Mouse (Mus musculus): ENCODE results near the gene Rin1. TPM values are rescaled to one million over a fixed set of nuclear protein-coding genes. Genes with fewer than 3 reads are reported as not detected.
A peak's percentile ranks its signal among the peaks of the same experiment; 100 is the strongest.
"Not testable (repeated sequence)": the region's sequence is repeated elsewhere in the genome, so short reads cannot be mapped to it uniquely, and the experiment has no call there.

Gene Rin1
- 10 to 100 TPM; 92.7 to 93.9 TPM for total RNA-seq (2021)

DNA sequence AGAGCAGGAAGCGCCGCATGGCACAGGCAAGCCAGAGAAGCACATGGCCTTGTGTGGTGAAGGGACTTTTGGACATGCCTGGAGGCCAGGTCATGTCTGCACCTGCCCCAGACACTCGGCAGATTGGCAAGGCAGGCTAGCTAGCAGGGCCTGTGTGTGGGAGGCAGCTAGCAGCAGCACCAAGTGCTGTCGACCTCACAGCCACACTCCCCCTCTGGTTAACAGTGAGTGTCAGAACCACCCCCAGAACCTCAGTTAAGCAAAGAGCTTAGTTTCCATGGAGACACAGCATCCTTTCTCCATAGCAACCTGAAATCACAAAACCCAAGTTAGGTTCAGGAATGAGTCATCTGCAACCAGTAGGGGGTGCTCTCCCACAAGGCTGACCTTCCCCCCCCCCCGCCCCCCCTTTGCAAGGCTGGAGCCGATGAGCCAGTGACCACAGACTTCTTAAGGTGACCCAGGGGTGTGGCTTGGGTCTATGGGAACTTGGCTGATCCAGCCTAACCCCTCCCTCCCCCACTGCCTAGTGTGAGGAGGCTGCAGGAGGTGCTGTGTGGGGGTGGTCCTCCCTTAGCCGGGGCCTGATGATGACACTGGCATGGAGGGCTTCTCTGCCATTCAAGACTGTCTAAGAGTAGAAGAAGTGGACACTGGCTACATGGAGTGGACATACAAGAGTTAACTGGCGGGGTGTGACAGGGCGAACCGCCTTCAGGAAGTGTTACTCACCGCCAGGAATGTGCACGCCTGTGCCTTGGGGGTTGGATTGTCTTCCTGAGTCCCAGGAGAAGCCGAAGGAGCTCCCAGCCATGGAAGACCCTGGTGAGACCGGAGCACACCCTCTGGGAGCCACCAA, at the start of gene Rin1:
Gene Rin1 (plus strand): TSS at position 435 of the 859 bp plus-strand sequence.
- DNase-seq (ENCODE audit: low spot score in 2 of 2), result peak; percentile 79 to 96
- intact Hi-C loops (cut with DNase I), result loop anchor here (2.0 kb wide), 1 partner anchor 101 kb away; no protein-coding TSS in a partner anchor

DNA sequence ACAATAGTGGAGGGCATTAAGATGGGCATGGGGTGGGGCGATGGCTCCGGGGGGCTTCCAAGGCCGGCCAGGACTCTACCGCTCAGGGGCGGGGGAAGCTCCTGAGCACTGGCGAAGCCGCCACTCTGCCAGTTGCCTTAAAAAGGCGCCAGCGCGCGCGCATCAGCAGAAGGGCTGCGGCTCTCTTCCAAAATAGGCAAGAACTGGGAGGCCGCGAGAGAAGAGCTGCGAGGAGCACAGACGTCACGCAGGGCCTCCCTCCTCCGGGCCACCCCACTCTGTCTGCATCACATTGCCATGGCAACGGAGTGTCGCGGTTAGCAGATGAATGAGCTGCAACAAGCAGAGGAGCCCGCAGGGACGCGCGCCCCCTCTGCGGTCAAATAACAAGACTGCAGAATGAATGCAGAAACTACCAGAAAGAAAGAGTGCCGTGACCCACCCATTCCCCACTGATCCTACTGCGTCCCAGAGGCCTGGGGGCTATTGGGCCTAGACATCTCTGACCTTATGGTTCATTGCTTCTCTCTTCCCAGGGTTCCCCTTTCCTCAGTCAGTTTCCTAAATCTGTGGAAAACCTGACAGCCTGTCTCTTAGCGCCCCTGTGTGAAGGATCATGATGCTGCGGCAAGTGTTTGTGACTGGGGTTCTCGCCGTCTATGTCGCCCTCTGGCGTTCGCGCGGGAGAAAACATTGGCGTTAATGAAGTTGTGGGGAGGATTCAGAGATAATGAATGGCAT, 48.4 kb upstream of the Rin1 start:
- intact Hi-C loops (cut with DNase I), result loop anchor here (1.0 to 5.0 kb wide), 3 partner anchors 12 to 40 kb away; partner anchors contain the start of genes Mrpl11 and Npas4

DNA sequence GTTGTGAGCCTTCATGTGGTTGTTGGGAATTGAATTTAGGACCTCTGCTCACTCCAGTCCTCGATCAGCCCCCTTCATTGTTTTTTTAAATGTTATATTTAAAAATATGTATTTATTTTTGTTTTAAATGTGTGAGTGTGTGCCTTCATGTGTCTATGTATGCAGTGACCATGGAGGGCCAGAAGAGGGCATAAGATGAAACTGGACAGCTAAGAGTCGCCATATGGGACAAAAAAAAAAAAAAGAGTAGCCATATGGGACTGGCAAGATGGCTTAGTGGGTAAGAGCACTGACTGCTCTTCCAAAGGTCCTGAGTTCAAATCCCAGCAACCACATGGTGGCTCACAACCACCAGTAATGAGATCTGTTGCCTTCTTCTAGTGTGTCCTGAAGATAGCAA, 46.6 kb upstream of the Rin1 start:
- DNase-seq (ENCODE audit: low spot score in 2 of 2), result not testable (repeated sequence)
- intact Hi-C loops (cut with DNase I), result loop anchor here (5.0 kb wide), 1 partner anchor 41 kb away; the partner anchor contains the start of gene Mrpl11

More for the DNA sequence above, 48.4 kb upstream of the Rin1 start:
- peak; percentile 96 to 99 for DNase-seq (ENCODE audit: low spot score in 2 of 2)

DNA sequence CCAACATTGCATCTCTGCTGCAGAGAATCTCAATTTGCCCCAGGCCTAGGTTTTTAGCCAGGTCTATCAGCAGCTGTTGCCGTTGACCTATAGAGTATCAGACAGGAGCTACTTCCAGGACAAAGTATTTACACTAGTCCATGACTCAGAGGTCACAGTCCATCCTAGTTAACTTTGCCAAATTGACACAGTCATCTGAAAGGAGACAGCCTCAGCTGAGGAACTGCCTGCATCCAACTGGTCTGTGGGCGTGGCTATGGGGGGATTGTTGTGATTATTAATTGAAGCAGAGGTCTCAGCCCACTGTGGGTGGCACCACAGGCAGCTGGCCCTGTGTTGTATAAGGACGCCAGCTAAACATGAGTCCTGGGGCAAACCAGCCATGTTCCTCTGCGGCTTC, 45.4 kb upstream of the Rin1 start:
- DNase-seq (ENCODE audit: low spot score in 2 of 2), result no peak
- intact Hi-C loops (cut with DNase I), result loop anchor here (5.0 kb wide), 1 partner anchor 43 kb away; the partner anchor contains the start of gene Mrpl11

DNA sequence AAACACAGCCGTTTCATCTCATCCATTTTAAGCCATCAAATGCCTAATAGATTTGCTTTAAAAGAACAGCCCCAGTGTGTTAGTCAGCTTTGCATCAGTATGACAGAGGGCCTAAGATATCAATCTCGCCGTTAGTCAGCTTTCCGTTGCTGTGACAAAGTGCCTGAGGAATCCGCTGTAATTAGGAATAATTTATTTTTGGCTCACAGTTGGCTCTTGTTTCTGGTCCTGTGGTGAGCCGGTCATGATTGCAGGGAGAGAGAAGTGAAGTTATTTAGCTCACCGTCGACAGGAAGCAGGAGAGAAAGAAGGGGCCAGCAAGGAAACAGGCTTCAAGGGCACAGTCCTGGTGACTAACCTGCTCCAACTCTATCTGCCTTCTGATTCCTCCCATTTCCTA, 37.1 kb upstream of the Rin1 start:
- DNase-seq (ENCODE audit: low spot score in 2 of 2), result no peak
- intact Hi-C loops (cut with DNase I), result no loop called here

DNA sequence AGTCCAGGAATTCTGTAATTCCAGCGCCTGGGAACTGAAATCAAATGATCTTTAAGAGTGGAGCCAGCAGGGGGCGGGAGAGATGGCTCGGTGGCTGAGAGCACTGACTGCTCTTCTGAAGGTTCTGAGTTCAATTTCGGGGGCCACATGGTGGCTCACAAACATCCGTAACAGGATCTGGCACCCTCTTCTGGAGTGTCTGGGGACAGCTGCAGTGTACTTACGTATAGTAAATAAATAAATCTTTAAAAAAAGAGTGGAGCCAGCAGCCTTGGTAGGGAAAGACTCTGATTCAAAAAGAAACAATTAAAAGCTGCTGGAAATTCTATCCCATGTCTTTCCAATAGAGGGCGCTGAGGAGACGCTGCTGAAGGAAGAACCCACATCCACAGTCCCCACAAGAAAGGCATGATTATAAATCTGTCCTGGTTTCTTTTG, 35.3 kb upstream of the Rin1 start:
- intact Hi-C loops (cut with DNase I), result loop anchor here (5.0 kb wide), 2 partner anchors 33 to 57 kb away; no protein-coding TSS in a partner anchor
- DNase-seq (ENCODE audit: low spot score in 2 of 2), result no peak

DNA sequence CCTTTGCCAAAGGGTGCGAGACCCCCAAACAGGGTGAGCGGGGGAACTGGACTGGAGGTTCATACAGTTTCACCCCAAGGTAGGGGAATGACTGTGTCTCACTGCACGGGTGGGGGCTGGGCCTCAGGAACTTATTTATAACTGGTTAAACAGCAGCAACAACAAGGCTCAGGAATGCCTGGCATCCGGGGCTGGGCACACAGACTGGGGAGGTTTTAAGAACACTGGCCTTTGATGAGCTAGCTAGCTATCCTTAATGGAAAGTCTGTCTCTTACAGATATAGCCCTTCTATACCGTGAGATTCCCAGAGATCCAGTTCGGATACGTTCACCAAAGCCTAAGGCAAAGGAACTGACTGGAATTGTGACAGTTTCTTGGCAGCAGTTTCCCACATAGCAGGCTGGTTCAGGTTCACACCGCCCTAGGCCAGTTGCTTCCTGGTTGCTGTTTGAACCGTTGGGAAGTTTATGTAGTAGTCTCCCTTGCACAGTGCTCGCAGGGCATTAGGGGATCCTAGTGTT, 34.0 kb upstream of the Rin1 start:
- intact Hi-C loops (cut with DNase I), result loop anchor here (5.0 kb wide), 2 partner anchors 34 to 56 kb away; no protein-coding TSS in a partner anchor
- no peak for DNase-seq (ENCODE audit: low spot score in 2 of 2)

DNA sequence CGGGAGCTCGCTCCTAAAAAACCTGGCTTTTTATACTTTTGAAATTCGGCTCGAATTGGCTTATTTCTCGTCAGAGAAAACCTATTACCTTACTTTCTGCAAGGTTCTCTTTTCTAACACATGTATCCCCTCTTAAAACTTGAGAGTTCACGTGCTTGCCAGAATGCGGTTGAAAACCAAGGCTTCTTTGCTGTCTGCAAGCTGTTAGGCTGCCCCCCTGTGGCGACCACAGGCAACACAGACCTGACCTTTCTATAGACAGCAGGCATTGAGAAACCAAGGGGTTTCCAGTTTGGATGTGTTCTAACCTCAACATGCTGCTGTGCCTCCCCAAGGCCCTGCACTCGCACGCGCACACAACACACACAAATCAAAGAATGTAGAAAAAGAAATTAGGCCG, 33.5 kb upstream of the Rin1 start:
- peak; percentile 44 to 58 for DNase-seq (ENCODE audit: low spot score in 2 of 2)
- intact Hi-C loops (cut with DNase I), result loop anchor here (5.0 kb wide), 2 partner anchors 34 to 56 kb away; no protein-coding TSS in a partner anchor

DNA sequence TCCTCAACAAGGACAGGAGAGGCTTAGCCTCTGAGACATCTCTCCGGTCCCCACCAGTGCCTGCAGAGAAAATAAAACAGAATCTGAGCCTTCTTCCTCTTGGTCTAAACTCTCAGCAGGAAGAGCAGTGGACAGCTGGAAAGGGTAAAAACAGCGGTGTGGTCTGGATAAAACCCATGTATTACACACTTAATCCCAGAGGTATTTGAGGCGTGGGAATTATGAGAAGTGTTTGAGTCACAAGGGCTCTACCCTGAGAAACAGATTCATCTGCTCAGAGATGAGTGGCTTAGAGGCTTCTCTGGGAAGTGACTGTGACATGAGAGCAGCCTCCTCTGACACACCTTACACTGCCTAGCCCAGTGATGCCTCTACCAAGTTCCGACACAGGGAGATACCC, 32.7 kb upstream of the Rin1 start:
- intact Hi-C loops (cut with DNase I), result loop anchor here (5.0 kb wide), 2 partner anchors 35 to 55 kb away; no protein-coding TSS in a partner anchor
- no peak for DNase-seq (ENCODE audit: low spot score in 2 of 2)

DNA sequence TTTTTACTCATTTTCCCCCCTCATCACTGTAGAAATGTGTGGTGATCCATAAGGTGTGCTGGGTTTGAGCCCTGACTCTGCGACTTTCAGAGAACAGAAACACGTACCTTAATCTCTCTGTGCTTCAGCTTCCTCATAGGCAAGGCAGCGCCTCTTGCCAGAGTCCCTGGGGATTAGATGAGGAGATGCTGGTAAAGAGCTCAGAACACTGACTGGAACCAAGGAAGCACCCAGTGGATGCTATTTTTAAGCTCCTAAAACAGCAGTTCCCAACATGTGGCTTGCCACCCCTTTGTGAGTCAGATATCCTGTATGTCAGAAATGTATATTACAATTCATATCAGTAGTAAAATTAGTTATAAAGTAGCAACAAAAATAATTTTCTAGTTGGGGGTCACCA, 32.1 kb upstream of the Rin1 start:
- intact Hi-C loops (cut with DNase I), result loop anchor here (5.0 kb wide), 2 partner anchors 36 to 54 kb away; no protein-coding TSS in a partner anchor
- no peak for DNase-seq (ENCODE audit: low spot score in 2 of 2)

DNA sequence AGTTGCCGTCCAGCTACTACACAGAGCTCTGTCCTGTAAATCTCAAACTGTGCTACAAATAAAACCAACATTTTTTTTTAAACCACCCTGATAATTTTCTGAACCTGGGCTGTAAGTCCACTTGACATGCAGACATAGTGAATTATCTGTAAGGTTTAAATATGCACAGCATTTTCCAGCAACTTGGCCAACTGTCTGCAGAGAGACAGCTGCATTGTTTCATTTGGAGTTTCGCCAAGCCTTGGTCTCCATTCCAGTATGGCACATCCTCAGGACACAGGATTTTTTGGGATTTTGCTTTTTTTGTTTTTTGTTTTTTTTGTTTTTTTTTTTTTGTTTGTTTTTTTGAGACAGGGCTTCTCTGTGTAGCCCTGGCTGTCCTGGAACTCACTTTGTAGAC, 28.9 kb upstream of the Rin1 start:
- intact Hi-C loops (cut with DNase I), result no loop called here
- DNase-seq (ENCODE audit: low spot score in 2 of 2), result no peak

DNA sequence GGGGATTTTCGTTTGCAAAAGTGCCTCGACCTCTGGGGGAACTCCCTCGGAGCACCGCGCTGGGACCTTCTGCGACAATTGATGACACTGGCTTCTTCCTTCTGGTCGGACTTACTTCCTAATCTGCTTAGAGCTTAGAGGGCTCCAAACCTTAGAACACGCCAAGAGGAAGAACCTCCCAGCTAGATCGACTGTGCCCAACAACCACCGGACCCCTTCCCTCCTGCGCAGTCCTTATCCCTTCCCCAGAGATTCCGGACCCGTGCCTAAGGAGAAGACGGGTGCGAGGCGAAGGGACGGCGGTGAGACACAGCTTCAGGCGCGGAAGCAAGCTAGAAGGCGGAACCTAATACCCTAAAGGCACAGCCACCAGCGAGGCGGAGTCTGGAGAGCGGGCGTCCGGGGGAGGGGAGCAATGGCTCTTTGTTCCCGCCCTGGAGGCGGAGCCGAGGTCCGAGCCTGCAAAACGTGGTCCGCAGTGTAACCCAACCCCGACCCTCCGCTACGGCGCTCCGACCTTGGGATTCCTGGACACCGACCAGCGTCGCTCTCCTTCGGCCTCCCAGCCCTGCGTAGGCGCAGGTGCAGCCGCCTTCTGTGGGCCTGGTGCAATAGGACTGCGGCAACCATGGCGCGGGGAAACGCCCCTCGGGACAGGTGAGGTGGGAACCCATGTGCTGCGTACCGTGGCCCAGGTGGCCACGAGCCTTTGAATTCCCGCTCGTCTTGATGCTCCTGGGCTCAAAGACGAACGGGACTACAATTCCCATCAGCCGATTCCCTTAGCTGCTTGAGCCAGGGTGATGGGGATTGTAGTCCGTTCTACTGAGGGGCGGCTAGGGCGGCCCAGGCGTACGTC, 26.4 kb upstream of the Rin1 start, which contains the start of gene Slc29a2:
Gene Slc29a2 (plus strand): TSS at position 240 of the 859 bp plus-strand sequence.
- intact Hi-C loops (cut with DNase I), result no loop called here
- DNase-seq (ENCODE audit: low spot score in 2 of 2), result peak; percentile 87 to 94

DNA sequence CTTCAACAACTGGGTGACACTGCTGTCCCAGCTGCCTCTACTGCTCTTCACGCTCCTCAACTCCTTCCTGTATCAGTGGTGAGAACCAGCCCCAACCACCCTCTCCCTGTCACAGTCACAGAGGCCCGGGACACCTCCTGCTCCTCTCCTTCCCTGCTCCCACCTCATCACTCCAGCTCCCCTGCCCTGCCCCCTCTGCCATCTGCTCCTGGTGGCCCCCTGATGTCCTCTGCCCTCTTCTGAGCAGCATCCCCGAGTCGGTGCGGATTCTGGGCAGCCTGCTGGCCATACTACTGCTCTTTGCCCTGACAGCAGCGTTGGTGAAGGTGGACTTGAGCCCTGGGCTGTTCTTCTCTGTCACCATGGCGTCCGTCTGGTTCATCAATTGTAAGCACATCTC, 24.2 kb upstream of the Rin1 start:
- intact Hi-C loops (cut with DNase I), result no loop called here
- no peak for DNase-seq (ENCODE audit: low spot score in 2 of 2)

DNA sequence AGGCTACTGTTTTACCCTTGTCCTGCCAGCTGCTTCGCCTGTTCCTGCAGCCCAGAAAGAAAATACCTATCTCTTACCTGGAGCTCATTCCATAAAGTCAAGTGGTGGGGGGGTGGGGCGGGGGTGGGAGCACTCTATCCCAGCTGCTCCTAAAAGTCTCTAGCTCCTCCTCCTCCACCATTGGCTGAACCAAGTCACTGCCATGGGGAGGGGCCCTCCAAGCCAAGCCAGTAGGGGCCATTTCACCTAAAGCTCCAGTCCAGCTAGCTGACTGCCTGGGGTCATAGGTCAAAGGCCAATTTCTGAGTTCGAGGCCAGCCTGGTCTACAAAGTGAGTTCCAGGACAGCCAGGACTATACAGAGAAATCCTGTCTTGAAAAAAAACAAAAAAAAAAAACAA, 17.6 kb upstream of the Rin1 start:
- intact Hi-C loops (cut with DNase I), result no loop called here

DNA sequence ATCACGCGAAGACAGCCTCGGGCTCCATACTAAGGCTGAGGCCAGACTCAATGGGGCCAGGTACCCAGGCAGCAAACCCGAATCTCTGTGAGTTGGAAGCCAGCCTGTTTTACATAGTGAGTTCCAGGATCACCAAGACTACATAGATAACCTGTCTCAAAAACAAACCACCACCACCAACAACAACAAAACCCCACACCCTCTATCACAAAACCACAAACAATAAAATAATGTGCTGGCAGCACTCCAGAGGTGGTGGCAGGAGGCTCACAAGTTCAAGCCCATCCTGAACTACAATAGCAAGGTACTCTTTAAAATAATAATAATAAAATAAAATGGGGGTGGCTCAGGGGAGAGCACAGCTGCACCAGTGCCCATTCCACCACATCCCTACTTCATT, 13.7 kb upstream of the Rin1 start:
- intact Hi-C loops (cut with DNase I), result no loop called here
- DNase-seq (ENCODE audit: low spot score in 2 of 2), result no peak

More for the DNA sequence above, 17.6 kb upstream of the Rin1 start:
- no peak for DNase-seq (ENCODE audit: low spot score in 2 of 2)

DNA sequence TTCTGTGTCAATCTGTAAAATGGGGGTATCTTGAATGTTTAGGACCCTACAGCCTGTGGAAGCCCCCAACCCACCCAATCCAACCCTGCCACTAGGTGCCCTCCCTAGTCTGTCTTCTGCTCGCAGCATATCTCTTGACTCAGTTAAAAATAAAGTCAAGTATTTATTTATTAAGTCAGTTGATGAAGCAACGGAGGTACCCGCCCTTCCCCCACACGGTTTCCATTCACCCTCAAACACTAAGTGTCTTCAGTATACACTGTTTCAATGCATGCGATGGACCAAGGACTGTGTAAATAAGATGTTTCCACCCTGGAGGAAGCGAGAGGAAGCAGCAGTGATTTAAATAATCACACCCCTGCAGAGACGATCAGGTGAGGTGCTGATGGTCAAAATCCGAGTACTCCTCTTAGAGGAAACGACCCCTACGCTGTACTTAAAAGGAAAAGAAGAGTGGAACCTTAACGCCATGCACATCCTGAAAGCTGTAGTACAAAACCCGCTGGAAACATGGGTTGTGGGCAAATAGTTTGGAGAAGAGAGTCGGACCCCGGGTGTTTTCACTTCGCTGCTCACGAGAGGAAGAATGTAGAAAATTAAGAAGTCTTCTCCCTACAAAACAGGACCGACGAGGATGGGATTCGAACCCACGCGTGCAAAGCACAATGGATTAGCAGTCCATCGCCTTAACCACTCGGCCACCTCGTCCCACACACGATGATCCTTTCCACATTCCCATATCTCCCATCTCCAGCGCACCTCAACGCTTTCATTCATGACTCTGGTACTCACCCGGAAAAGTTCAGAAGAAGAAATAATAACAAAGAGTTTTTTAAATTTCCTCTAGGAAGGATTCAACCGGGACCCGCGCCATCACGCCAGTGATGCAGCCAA, 12.4 kb upstream of the Rin1 start:
- peak; percentile 84 to 91 for DNase-seq (ENCODE audit: low spot score in 2 of 2)
- intact Hi-C loops (cut with DNase I), result no loop called here

DNA sequence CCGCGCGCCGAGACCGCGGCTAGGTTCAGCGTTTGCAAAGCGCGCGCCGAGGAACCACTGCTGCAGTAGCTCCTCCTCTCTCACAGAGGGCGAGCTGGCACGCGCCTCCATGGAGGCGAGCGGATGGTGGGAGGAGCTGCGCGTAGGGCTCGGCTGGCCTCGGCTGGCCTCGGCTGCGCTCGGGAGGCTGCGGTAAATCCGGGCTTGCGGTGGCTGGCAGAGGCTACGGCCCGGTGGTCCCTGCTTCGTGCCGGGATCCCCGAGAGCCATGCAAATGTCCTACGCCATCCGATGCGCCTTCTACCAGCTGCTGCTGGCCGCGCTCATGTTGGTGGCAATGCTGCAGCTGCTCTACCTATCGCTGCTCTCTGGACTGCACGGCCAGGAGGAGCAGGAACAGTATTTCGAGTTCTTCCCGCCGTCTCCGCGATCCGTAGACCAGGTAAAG, 11.5 kb upstream of the Rin1 start, which contains the start of the genes B4gat1 and AC124502.3:
Gene B4gat1 (plus strand): TSS at position 118 of the 448 bp plus-strand sequence.
Gene AC124502.3 (plus strand): TSS at position 183 of the 448 bp plus-strand sequence.
- DNase-seq (ENCODE audit: low spot score in 2 of 2), result peak; percentile 94 to 95
- intact Hi-C loops (cut with DNase I), result no loop called here
